In the genomic region with DNA sequence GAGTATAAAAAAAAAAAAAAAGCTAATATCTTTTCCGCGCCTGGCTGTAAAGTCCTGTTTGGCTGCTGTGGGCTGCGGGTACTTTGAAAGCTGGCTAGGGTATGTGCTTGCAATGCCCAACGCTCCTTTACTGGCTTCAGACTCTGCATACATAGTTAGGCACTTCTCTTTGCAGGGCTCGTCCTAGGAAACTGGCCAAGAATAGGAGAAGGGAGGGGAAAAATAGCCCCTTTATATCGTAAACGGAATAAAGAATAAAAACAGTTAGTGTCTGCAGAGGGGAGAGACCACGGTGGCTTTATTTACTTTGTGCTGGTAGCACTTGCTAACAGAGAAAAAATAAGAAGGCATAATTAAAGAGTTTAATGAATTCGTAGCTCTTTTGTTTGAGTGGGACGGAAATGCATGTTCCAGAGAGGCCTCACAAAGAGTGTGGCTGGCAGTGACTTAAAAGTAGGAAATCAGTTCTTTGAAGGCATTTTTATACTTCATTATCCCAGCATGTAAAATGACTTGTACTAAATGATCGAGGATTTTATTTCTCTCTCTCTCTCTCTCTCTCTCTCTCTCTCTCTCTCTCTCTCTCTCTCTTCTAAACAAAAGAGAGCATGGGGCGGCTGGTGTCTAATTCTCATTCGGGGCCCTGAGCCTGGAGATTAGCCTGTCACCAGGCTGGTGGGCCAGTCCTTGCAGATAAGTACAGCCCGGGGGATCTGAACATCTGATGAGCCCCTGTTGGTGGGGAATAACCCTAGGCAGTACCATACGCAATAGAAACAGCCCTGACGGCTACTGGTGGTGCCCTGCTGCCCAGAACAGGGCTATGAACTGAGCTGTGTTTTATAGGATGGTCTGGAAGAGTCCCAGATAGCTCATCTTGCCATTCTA, we compare ENCODE assay signal across 11 mouse cellular contexts.
A peak's percentile ranks its signal among the peaks of the same experiment; 100 is the strongest.
DNase-seq lines count a peak whose midpoint lies in the region; ATAC-seq and TF ChIP-seq lines count a peak whose summit lies in the region.
"Had no signal": no experiment of that assay in that cellular context is flagged by ENCODE, and none has a peak within 500 bp of the region (broad histone marks: within the 10 kb centered on the region; RNA-seq: fewer than 3 reads in every experiment).

No protein-coding gene starts in this region.

- no peak overlapping the region for H3K27ac ChIP-seq in cerebellum, adult 2 months (ENCODE audit: insufficient read depth, low read length)
- H3K27ac ChIP-seq in stomach, embryonic 16.5 days (ENCODE audit: low read length), result no peak overlapping the region
- H3K27ac ChIP-seq in stomach, postnatal 0 days (replicated peaks), result no peak overlapping the region
- H3K27ac ChIP-seq in limb, embryonic 12.5 days, result peak overlapping the region; percentile 66
- no peak overlapping the region for H3K27ac ChIP-seq in kidney, embryonic 15.5 days

- H3K4me1 ChIP-seq in cerebellum, adult 2 months (ENCODE audit: control insufficient read depth, insufficient read depth, low read length), result no peaks in the 10 kb centered on the region
- 0 out of 2 replicates have a peak, but pooled peaks cover 2% of the 10 kb centered on the region for H3K4me1 ChIP-seq in stomach, embryonic 16.5 days (ENCODE audit: control insufficient read depth, insufficient read depth, low read length)
- H3K4me1 ChIP-seq in stomach, postnatal 0 days (replicated peaks; ENCODE audit: control insufficient read depth, insufficient read depth), result no peaks in the 10 kb centered on the region
- peaks cover 42% of the 10 kb centered on the region for H3K4me1 ChIP-seq in limb, embryonic 12.5 days (replicated peaks)
- peaks cover 5% of the 10 kb centered on the region; the same call in 1 of the 2 replicates for H3K4me1 ChIP-seq in kidney, embryonic 15.5 days
- H3K4me1 ChIP-seq: megakaryocyte, embryonic 14.5 days had no signal

- no peak for ATAC-seq in stomach, embryonic 16.5 days (ENCODE audit: insufficient read depth, low FRiP score)
- ATAC-seq in stomach, postnatal 0 days (ENCODE audit: low FRiP score, low TSS enrichment), result no peak
- no peak for ATAC-seq in limb, embryonic 12.5 days (ENCODE audit: insufficient number of reproducible peaks, insufficient read depth, low FRiP score, low TSS enrichment, low read depth)
- no peak for ATAC-seq in kidney, embryonic 15.5 days (replicated peaks; ENCODE audit: low FRiP score)

- no peak overlapping the region for H3K9ac ChIP-seq in stomach, embryonic 16.5 days (ENCODE audit: low read length)
- H3K9ac ChIP-seq in stomach, postnatal 0 days (ENCODE audit: low read length), result no peak overlapping the region
- no peak overlapping the region; the same call in 1 of the 2 replicates for H3K9ac ChIP-seq in limb, embryonic 12.5 days (replicated peaks)
- no peak overlapping the region for H3K9ac ChIP-seq in kidney, embryonic 15.5 days

- 24% methylated on average over 16 of the region's 16 CpGs for WGBS in cerebellum, adult 2 months
- WGBS in stomach, embryonic 16.5 days, result 46% methylated on average over 16 of the region's 16 CpGs
- 42% methylated on average over 16 of the region's 16 CpGs for WGBS in stomach, postnatal 0 days
- WGBS in limb, embryonic 12.5 days, result 37% methylated on average over 16 of the region's 16 CpGs
- 62% methylated on average over 16 of the region's 16 CpGs for WGBS in kidney, embryonic 15.5 days

- 0 out of 2 replicates have a peak overlapping the region, but pooled peaks have one; percentile 17 for H3K4me2 ChIP-seq in stomach, embryonic 16.5 days (ENCODE audit: low read depth, low read length)
- no peak overlapping the region for H3K4me2 ChIP-seq in stomach, postnatal 0 days (replicated peaks; ENCODE audit: low read depth)
- H3K4me2 ChIP-seq in limb, embryonic 12.5 days, result no peak overlapping the region
- no peak overlapping the region for H3K4me2 ChIP-seq in kidney, embryonic 15.5 days

- TF ChIP-seq POLR2A in cerebellum, adult 2 months (IDR thresholded peaks at IDR 0.05; ENCODE audit: borderline replicate concordance, insufficient read depth, low read length), result no peak

- TF ChIP-seq CTCF in cerebellum, adult 2 months (IDR thresholded peaks at IDR 0.05; ENCODE audit: borderline replicate concordance, insufficient read depth, low read depth, low read length), result no peak
- TF ChIP-seq CTCF in stomach, postnatal 0 days (IDR thresholded peaks at IDR 0.05; ENCODE audit: low read depth), result no peak

- DNase-seq in cerebellum, postnatal 10 days, result peak; percentile 5 to 9
- DNase-seq in cerebellum, adult 2 months, result no peak
- no peak for DNase-seq in stomach, postnatal 0 days (ENCODE audit: low spot score)
- DNase-seq in kidney, postnatal 4 days, result no peak
- no peak for DNase-seq in spleen, postnatal 4 days (ENCODE audit: low spot score in 2 of 2)
- DNase-seq: heart, postnatal 14 days had no signal

- H3K9me3 ChIP-seq in stomach, embryonic 16.5 days (replicated peaks; ENCODE audit: control insufficient read depth, low read length), result no peaks in the 10 kb centered on the region
- no peaks in the 10 kb centered on the region for H3K9me3 ChIP-seq in stomach, postnatal 0 days (ENCODE audit: control insufficient read depth, low read length)
- H3K9me3 ChIP-seq in limb, embryonic 12.5 days, result no peaks in the 10 kb centered on the region
- no peaks in the 10 kb centered on the region for H3K9me3 ChIP-seq in kidney, embryonic 15.5 days (replicated peaks)

- no peak overlapping the region for H3K4me3 ChIP-seq in cerebellum, adult 2 months (replicated peaks; ENCODE audit: insufficient read depth, low read depth, low read length)
- H3K4me3 ChIP-seq in stomach, embryonic 16.5 days (replicated peaks; ENCODE audit: low read length), result no peak overlapping the region
- H3K4me3 ChIP-seq in stomach, postnatal 0 days (ENCODE audit: low read depth, low read length), result no peak overlapping the region
- H3K4me3 ChIP-seq in limb, embryonic 12.5 days (replicated peaks), result no peak overlapping the region
- no peak overlapping the region for H3K4me3 ChIP-seq in kidney, embryonic 15.5 days (replicated peaks)
- H3K4me3 ChIP-seq: erythroblast, embryonic 14.5 days; megakaryocyte, embryonic 14.5 days had no signal

- H3K36me3 ChIP-seq in stomach, embryonic 16.5 days (ENCODE audit: control insufficient read depth, insufficient read depth, low read length), result no peaks in the 10 kb centered on the region
- no peaks in the 10 kb centered on the region for H3K36me3 ChIP-seq in stomach, postnatal 0 days (ENCODE audit: control insufficient read depth, insufficient read depth, low read length)
- no peaks in the 10 kb centered on the region for H3K36me3 ChIP-seq in limb, embryonic 12.5 days
- H3K36me3 ChIP-seq in kidney, embryonic 15.5 days, result no peaks in the 10 kb centered on the region

- TF ChIP-seq EP300 in stomach, postnatal 0 days (optimal IDR thresholded peaks at IDR 0.05), result no peak

- H3K27me3 ChIP-seq in cerebellum, adult 2 months (ENCODE audit: control insufficient read depth, insufficient read depth, low read length), result no peaks in the 10 kb centered on the region; the same call in 1 of the 2 replicates
- no peaks in the 10 kb centered on the region for H3K27me3 ChIP-seq in stomach, embryonic 16.5 days (ENCODE audit: control insufficient read depth, insufficient read depth, low read length)
- H3K27me3 ChIP-seq in stomach, postnatal 0 days (ENCODE audit: control insufficient read depth, insufficient read depth, low read length), result no peaks in the 10 kb centered on the region
- no peaks in the 10 kb centered on the region; the same call in 1 of the 2 replicates for H3K27me3 ChIP-seq in limb, embryonic 12.5 days
- no peaks in the 10 kb centered on the region for H3K27me3 ChIP-seq in kidney, embryonic 15.5 days
- H3K27me3 ChIP-seq: megakaryocyte, embryonic 14.5 days had no signal

Comparison
In these comparisons a context has a peak if more than half of its experiments do, and no peak if none do; other contexts are left out.
1. DNase-seq: peak in cerebellum, postnatal 10 days (2 of 2); none in cerebellum, adult 2 months (0 of 2), stomach, postnatal 0 days (single experiment), kidney, postnatal 4 days (0 of 2) and spleen, postnatal 4 days (0 of 2).